Mouse (Mus musculus) MEL (cell line): ENCODE results near the gene Fhad1. TPM values are rescaled to one million over a fixed set of nuclear protein-coding genes. Genes with fewer than 3 reads are reported as not detected.

Experiments used
- DNase-seq: peaks from one replicate; pipeline ENCODE4 v3.0.0; 2011; ENCODE audit warnings: low read depth, low spot score
- H3K27ac ChIP-seq: 2 replicates; pipeline ENCODE4 v1.5.1; 2012; ENCODE audit warnings: low read depth, mild to moderate bottlenecking, control low read depth, low read length, moderate library complexity; ENCODE audit not compliant: control insufficient read depth
- H3K27me3 ChIP-seq, 2 experiments: fragments of 150-350 bp in 1 of 2; sonication (generic) in 1 of 2; 2 replicates each; pipeline ENCODE4 v1.6.1; 2012; ENCODE audit warnings: low read length in 2 of 2, mild to moderate bottlenecking in 2 of 2, improper control_type of control experiment in 1 of 2, moderate library complexity in 1 of 2; ENCODE audit not compliant: insufficient read depth in 2 of 2, control insufficient read depth in 1 of 2
- H3K36me3 ChIP-seq, 2 experiments: 2 replicates each; pipeline ENCODE4 v1.6.1; 2012 to 2014; ENCODE audit warnings: low read length in 2 of 2, improper control_type of control experiment in 1 of 2, inconsistent platforms in 1 of 2, mild to moderate bottlenecking in 1 of 2; ENCODE audit not compliant: insufficient read depth in 2 of 2, control insufficient read depth in 1 of 2
- H3K4me1 ChIP-seq, 2 experiments: fragments of 150-350 bp in 1 of 2; sonication (generic) in 1 of 2; 2 replicates each; pipeline ENCODE4 v1.6.1; 2012; ENCODE audit warnings: low read length in 2 of 2, improper control_type of control experiment in 1 of 2, mild to moderate bottlenecking in 1 of 2; ENCODE audit not compliant: insufficient read depth in 2 of 2, control insufficient read depth in 1 of 2
- H3K4me3 ChIP-seq, 2 experiments: fragments of 150-350 bp in 1 of 2; sonication (generic) in 1 of 2; 2 replicates each; pipeline ENCODE4 v1.5.1; 2012; ENCODE audit warnings: low read depth in 2 of 2, low read length in 2 of 2, mild to moderate bottlenecking in 2 of 2, moderate library complexity in 2 of 2, control low read depth in 1 of 2, improper control_type of control experiment in 1 of 2; ENCODE audit not compliant: control insufficient read depth in 1 of 2, insufficient read depth in 1 of 2
- H3K79me2 ChIP-seq: 2 replicates; pipeline ENCODE4 v1.6.1; 2012; ENCODE audit warnings: mild to moderate bottlenecking, low read length, moderate library complexity; ENCODE audit not compliant: control insufficient read depth, poor library complexity, insufficient read depth
- H3K9ac ChIP-seq: 2 replicates; pipeline ENCODE4 v1.6.1; 2012; ENCODE audit warnings: low read depth, mild to moderate bottlenecking, control low read depth, low read length, moderate library complexity; ENCODE audit not compliant: control insufficient read depth, poor library complexity, severe bottlenecking
- H3K9me3 ChIP-seq: fragments of 150-350 bp; sonication (generic); replicated peaks from 2 replicates; pipeline ENCODE4 v1.6.1; 2012; ENCODE audit warnings: mild to moderate bottlenecking, low read length, improper control_type of control experiment, moderate library complexity; ENCODE audit not compliant: insufficient read depth
- BHLHE40 ChIP-seq: IDR thresholded peaks from 2 replicates; pipeline ENCODE4 v1.6.1; 2012; ENCODE audit warnings: low read depth, mild to moderate bottlenecking, inconsistent platforms, low read length, improper control_type of control experiment, borderline replicate concordance
- ETS1 ChIP-seq: IDR thresholded peaks from 2 replicates; pipeline ENCODE4 v1.6.1; 2012; ENCODE audit warnings: low read depth, mild to moderate bottlenecking, inconsistent platforms, low read length, improper control_type of control experiment, moderate library complexity
- GABPA ChIP-seq: IDR thresholded peaks from 2 replicates; pipeline ENCODE4 v1.6.1; 2012; ENCODE audit warnings: low read depth, mild to moderate bottlenecking, inconsistent platforms, low read length, improper control_type of control experiment, moderate library complexity
- GATA1 ChIP-seq: IDR thresholded peaks from 2 replicates; pipeline ENCODE4 v1.6.1; 2011; ENCODE audit warnings: low read depth, low read length, improper control_type of control experiment
- HCFC1 ChIP-seq: IDR thresholded peaks from 2 replicates; pipeline ENCODE4 v1.6.1; 2012; ENCODE audit warnings: low read depth, mild to moderate bottlenecking, inconsistent platforms, low read length, improper control_type of control experiment, moderate library complexity
- JUND ChIP-seq: IDR thresholded peaks from 2 replicates; pipeline ENCODE4 v1.6.1; 2011; ENCODE audit warnings: low read depth, mild to moderate bottlenecking, improper control_type of control experiment, low read length
- KAT2A ChIP-seq: conservative IDR thresholded peaks from 2 replicates; pipeline ENCODE4 v1.6.1; 2012; ENCODE audit warnings: low read depth, low read length, improper control_type of control experiment, inconsistent platforms
- MAX ChIP-seq: IDR thresholded peaks from 2 replicates; pipeline ENCODE4 v1.6.1; 2011; ENCODE audit warnings: low read length, improper control_type of control experiment
- MEF2A ChIP-seq: IDR thresholded peaks from 2 replicates; pipeline ENCODE4 v1.6.1; 2014; ENCODE audit warnings: low read depth, mild to moderate bottlenecking, inconsistent platforms, low read length, improper control_type of control experiment; ENCODE audit not compliant: poor library complexity, insufficient replicate concordance, severe bottlenecking; ENCODE audit errors: extremely low read depth
- MXI1 ChIP-seq: IDR thresholded peaks from 2 replicates; pipeline ENCODE4 v1.6.1; 2011; ENCODE audit warnings: mild to moderate bottlenecking, low read depth, low read length, improper control_type of control experiment
- MYB ChIP-seq: IDR thresholded peaks from 2 replicates; pipeline ENCODE4 v1.6.1; 2011; ENCODE audit warnings: mild to moderate bottlenecking, low read depth, low read length, improper control_type of control experiment
- MYC ChIP-seq: IDR thresholded peaks from 2 replicates; pipeline ENCODE4 v1.6.1; 2011; ENCODE audit warnings: low read depth, mild to moderate bottlenecking, low read length, improper control_type of control experiment, moderate library complexity
- NRF1 ChIP-seq: IDR thresholded peaks from 2 replicates; pipeline ENCODE4 v1.6.1; 2014; ENCODE audit warnings: low read depth, mild to moderate bottlenecking, inconsistent platforms, low read length, improper control_type of control experiment, moderate library complexity; ENCODE audit not compliant: poor library complexity, insufficient read depth, severe bottlenecking
- POLR2AphosphoS5 ChIP-seq: IDR thresholded peaks from 2 replicates; pipeline ENCODE4 v1.6.1; 2012; ENCODE audit warnings: low read depth, borderline replicate concordance, mild to moderate bottlenecking, inconsistent platforms, low read length, moderate library complexity, mixed read lengths
- SIN3A ChIP-seq: IDR thresholded peaks from 2 replicates; pipeline ENCODE4 v1.6.1; 2012; ENCODE audit warnings: low read length, improper control_type of control experiment, inconsistent platforms
- SMC3 ChIP-seq: IDR thresholded peaks from 2 replicates; pipeline ENCODE4 v1.6.1; 2011; ENCODE audit warnings: low read depth, low read length, improper control_type of control experiment
- TAL1 ChIP-seq: IDR thresholded peaks from 2 replicates; pipeline ENCODE4 v1.6.1; 2012; ENCODE audit warnings: mild to moderate bottlenecking, inconsistent platforms, low read length, moderate library complexity, mixed read lengths
- USF1 ChIP-seq: IDR thresholded peaks from 2 replicates; pipeline ENCODE4 v1.6.1; 2014; ENCODE audit warnings: low read depth, mild to moderate bottlenecking, inconsistent platforms, low read length, improper control_type of control experiment, moderate library complexity
- USF2 ChIP-seq, 2 experiments: IDR thresholded peaks; 2 replicates each; pipeline ENCODE4 v1.6.1; 2011 to 2012; ENCODE audit warnings: improper control_type of control experiment in 2 of 2, low read length in 2 of 2, borderline replicate concordance in 1 of 2, inconsistent platforms in 1 of 2, low read depth in 1 of 2, mild to moderate bottlenecking in 1 of 2; ENCODE audit not compliant: insufficient read depth in 1 of 2
- ZC3H11A ChIP-seq: IDR thresholded peaks from 2 replicates; pipeline ENCODE4 v1.6.1; 2012; ENCODE audit warnings: low read depth, mild to moderate bottlenecking, inconsistent platforms, low read length, improper control_type of control experiment
- ZKSCAN1 ChIP-seq: IDR thresholded peaks from 2 replicates; pipeline ENCODE4 v1.6.1; 2012; ENCODE audit warnings: low read depth, mild to moderate bottlenecking, inconsistent platforms, low read length, improper control_type of control experiment, moderate library complexity
- ZMIZ1 ChIP-seq: IDR thresholded peaks from 2 replicates; pipeline ENCODE4 v1.6.1; 2012; ENCODE audit warnings: low read depth, mild to moderate bottlenecking, inconsistent platforms, low read length, improper control_type of control experiment, moderate library complexity
- ZNF384 ChIP-seq: IDR thresholded peaks from 2 replicates; pipeline ENCODE4 v1.6.1; 2012; ENCODE audit warnings: low read depth, mild to moderate bottlenecking, inconsistent platforms, low read length, improper control_type of control experiment
- polyA plus RNA-seq, 2 experiments: library from polyadenylated mRNA; stranded (reverse) in 1 of 2; unstranded in 1 of 2; fragments of >175 nt in 1 of 2; fragments of >200 nt in 1 of 2; gene quantifications; 2 replicates each; pipeline versions ENCODE4 v1.2.1 to v1.2.4; 2012; ENCODE audit warnings: low replicate concordance in 2 of 2, low read depth in 1 of 2; ENCODE audit not compliant: insufficient read length in 2 of 2, insufficient read depth in 1 of 2, missing spikeins in 1 of 2
- total RNA-seq: library from RNA; depleted of rRNA; stranded (reverse); fragments of 300-350 nt; gene quantifications from 2 replicates; pipeline ENCODE4 v1.2.3, GENCODE M21; 2012

Gene Fhad1
- total and polyA plus RNA-seq, 3 experiments, result not detected

- no peak overlapping the region for H3K4me3 ChIP-seq
- H3K9me3 ChIP-seq, result no peaks in the 10 kb centered on the region
- TF ChIP-seq ETS1, result no peak
- no peak for TF ChIP-seq SIN3A
- no peak for TF ChIP-seq MYC
- no peak for TF ChIP-seq MEF2A
- H3K4me1 ChIP-seq, result no peaks in the 10 kb centered on the region
- H3K27me3 ChIP-seq, result no peaks in the 10 kb centered on the region
- H3K27ac ChIP-seq, result no peak overlapping the region
- H3K79me2 ChIP-seq, result no peaks in the 10 kb centered on the region; the same call in 1 of the 2 replicates
- no peak for DNase-seq
- H3K9ac ChIP-seq, result no peak overlapping the region
- no peaks in the 10 kb centered on the region for H3K36me3 ChIP-seq
Measured at GRCm38 (mm10) chr4:142046496-142046895, 31.6 kb upstream of the Fhad1 start.

GRCm38 (mm10) chr4:142045595-142046163 lies 30.8 kb upstream of the Fhad1 start:
- Histone ChIP-seq H3K9me3 (no peaks in the 10 kb centered on the region), H3K79me2 (no peaks in the 10 kb centered on the region; the same call in 1 of the 2 replicates), H3K4me3 (no peak overlapping the region), H3K36me3 (no peaks in the 10 kb centered on the region), H3K9ac (no peak overlapping the region), H3K27ac (no peak overlapping the region), H3K27me3 (no peaks in the 10 kb centered on the region), H3K4me1 (no peaks in the 10 kb centered on the region)
- TF ChIP-seq ZMIZ1 (no peak), GABPA (no peak), GATA1 (no peak), ZKSCAN1 (no peak), HCFC1 (no peak), JUND (no peak), SMC3 (no peak), POLR2AphosphoS5 (no peak), USF1 (no peak), TAL1 (no peak), NRF1 (no peak), MXI1 (no peak), BHLHE40 (no peak), KAT2A (no peak), USF2 (IDR thresholded peaks at IDR 0.05; ENCODE audit: borderline replicate concordance in 1 of 2, insufficient read depth in 1 of 2, low read depth in 1 of 2, low read length in 2 of 2) (no peak), ZC3H11A (no peak), ZNF384 (no peak), MAX (no peak), MYB (no peak)
- no peak for DNase-seq
